In the genomic region with DNA sequence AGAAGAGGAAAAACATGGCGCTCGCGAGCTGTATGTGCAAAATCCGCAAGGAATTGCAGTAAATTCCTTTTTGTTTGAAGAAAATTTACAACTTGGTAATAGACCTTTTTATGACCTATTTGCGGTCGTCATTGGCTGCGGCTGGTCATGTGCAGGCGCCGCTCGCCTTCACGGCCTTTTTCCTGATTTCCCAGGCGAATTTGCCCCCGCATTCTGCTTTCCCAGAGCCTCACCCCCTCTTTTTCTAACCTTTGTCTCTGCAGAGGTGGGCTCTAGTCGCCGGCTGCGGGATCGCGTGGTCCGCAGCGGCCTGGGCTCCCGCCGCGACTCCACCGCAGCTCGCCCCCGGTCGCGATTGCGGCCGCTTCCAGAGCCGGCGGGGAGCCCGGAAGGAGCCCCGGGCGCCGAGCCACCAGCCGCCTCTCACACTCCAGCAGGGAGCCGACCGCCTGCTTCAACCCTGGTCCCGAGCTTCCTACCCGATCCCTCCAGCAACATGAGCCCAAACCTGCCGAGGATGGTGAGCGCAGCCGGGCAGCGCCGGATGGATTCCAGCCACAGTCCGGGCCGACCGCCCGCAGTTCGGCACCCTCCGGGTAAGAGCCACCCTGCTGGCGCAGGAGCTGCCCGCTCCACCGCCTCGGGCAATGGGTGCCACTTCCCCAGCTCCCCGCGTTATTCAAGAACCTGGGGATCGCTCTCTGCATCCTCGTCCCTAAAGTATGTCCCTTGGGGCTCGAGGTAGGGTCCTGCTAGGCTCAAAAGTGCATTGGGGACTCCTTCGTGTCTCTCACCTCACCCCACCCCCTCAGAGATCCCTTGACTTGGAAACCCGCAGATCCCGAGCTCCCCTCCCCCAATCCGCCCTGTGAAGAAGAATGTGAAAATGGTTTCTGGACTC, we compare ENCODE assay signal across 8 mouse cellular contexts. TPM values are rescaled to one million over a fixed set of nuclear protein-coding genes. Genes with fewer than 3 reads are reported as not detected.
DNase-seq lines count a peak whose midpoint lies in the region; ATAC-seq and TF ChIP-seq lines count a peak whose summit lies in the region.
"Had no signal": no experiment of that assay in that cellular context is flagged by ENCODE, and none has a peak within 500 bp of the region (broad histone marks: within the 10 kb centered on the region; RNA-seq: fewer than 3 reads in every experiment).

Hoxd3 (plus strand) TSS at position 207 of the 901 bp plus-strand sequence.
Hoxd4 (plus strand) TSS at position 209 of the 901 bp plus-strand sequence.

- no peak for TF ChIP-seq POLR2A in thymus, adult 2 months (IDR thresholded peaks at IDR 0.05; ENCODE audit: control insufficient read depth, extremely low read depth, insufficient read depth, low read length, poor library complexity)

- H3K9ac ChIP-seq in limb, embryonic 12.5 days (replicated peaks), result peak within 1 kb of the TSS; percentile 60
- peak within 1 kb of the TSS; percentile 57 for H3K9ac ChIP-seq in stomach, embryonic 16.5 days (ENCODE audit: low read length)

- TF ChIP-seq CTCF in thymus, adult 2 months (IDR thresholded peaks at IDR 0.05; ENCODE audit: borderline replicate concordance, control insufficient read depth, extremely low read depth, insufficient read depth, low read length, poor library complexity), result no peak

- H3K9me3 ChIP-seq in limb, embryonic 12.5 days, result no peaks in the 10 kb centered on the region
- H3K9me3 ChIP-seq in stomach, embryonic 16.5 days (replicated peaks; ENCODE audit: control insufficient read depth, low read length), result no peaks in the 10 kb centered on the region

- peak within 1 kb of the TSS; percentile 75 for H3K4me2 ChIP-seq in limb, embryonic 12.5 days
- peak within 1 kb of the TSS; percentile 46 for H3K4me2 ChIP-seq in stomach, embryonic 16.5 days (ENCODE audit: low read depth, low read length)

- peaks cover 85% of the 10 kb centered on the region for H3K27me3 ChIP-seq in limb, embryonic 12.5 days
- H3K27me3 ChIP-seq in stomach, embryonic 16.5 days (ENCODE audit: control insufficient read depth, insufficient read depth, low read length), result peaks cover 90% of the 10 kb centered on the region
- peaks cover 20% of the 10 kb centered on the region for H3K27me3 ChIP-seq in thymus, adult 2 months (ENCODE audit: control insufficient read depth, insufficient read depth, low read length)

- H3K27ac ChIP-seq in brown adipose tissue, adult 24 weeks (replicated peaks; ENCODE audit: low read depth, low read length), result peak within 1 kb of the TSS; percentile 91
- H3K27ac ChIP-seq in limb, embryonic 12.5 days, result peak within 1 kb of the TSS; percentile 79
- H3K27ac ChIP-seq in stomach, embryonic 16.5 days (ENCODE audit: low read length), result no peak within 1 kb of the TSS
- H3K27ac ChIP-seq in thymus, adult 2 months (ENCODE audit: control insufficient read depth, insufficient read depth, low read length), result no peak within 1 kb of the TSS

- peak; percentile 78 for DNase-seq in ZHBTc4 (ENCODE audit: low read depth, low spot score)
- DNase-seq in heart, postnatal 4 days, result peak; percentile 41
- no peak for DNase-seq in cerebellum, adult 11-12 months
- no peak for DNase-seq in thymus, adult 2 months

- peaks cover 2% of the 10 kb centered on the region; the same call in 1 of the 2 replicates for H3K4me1 ChIP-seq in brown adipose tissue, adult 24 weeks (ENCODE audit: control insufficient read depth, insufficient read depth, insufficient read length, low read length)
- H3K4me1 ChIP-seq in limb, embryonic 12.5 days (replicated peaks), result peaks cover 50% of the 10 kb centered on the region
- 0 out of 2 replicates have a peak, but pooled peaks cover 2% of the 10 kb centered on the region for H3K4me1 ChIP-seq in stomach, embryonic 16.5 days (ENCODE audit: control insufficient read depth, insufficient read depth, low read length)
- no peaks in the 10 kb centered on the region for H3K4me1 ChIP-seq in thymus, adult 2 months (replicated peaks; ENCODE audit: control insufficient read depth, insufficient read depth, low read length)

- peak; percentile 53 for ATAC-seq in limb, embryonic 12.5 days (ENCODE audit: insufficient number of reproducible peaks, insufficient read depth, low FRiP score, low TSS enrichment, low read depth)
- ATAC-seq in stomach, embryonic 16.5 days (ENCODE audit: insufficient read depth, low FRiP score), result no peak

- no peaks in the 10 kb centered on the region for H3K36me3 ChIP-seq in limb, embryonic 12.5 days
- no peaks in the 10 kb centered on the region for H3K36me3 ChIP-seq in stomach, embryonic 16.5 days (ENCODE audit: control insufficient read depth, insufficient read depth, low read length)
- no peaks in the 10 kb centered on the region for H3K36me3 ChIP-seq in thymus, adult 2 months (ENCODE audit: control insufficient read depth, insufficient read depth, low read length)

- under 1% methylated on average over 65 of the region's 65 CpGs for WGBS in limb, embryonic 12.5 days
- WGBS in stomach, embryonic 16.5 days, result under 1% methylated on average over 65 of the region's 65 CpGs
- WGBS in thymus, adult 2 months, result 5% methylated on average over 65 of the region's 65 CpGs

- H3K4me3 ChIP-seq in brown adipose tissue, adult 24 weeks (ENCODE audit: insufficient read depth, low read depth, low read length), result peak within 1 kb of the TSS; percentile 77
- peak within 1 kb of the TSS; percentile 55 for H3K4me3 ChIP-seq in limb, embryonic 12.5 days (replicated peaks)
- peak within 1 kb of the TSS; percentile 43 for H3K4me3 ChIP-seq in stomach, embryonic 16.5 days (replicated peaks; ENCODE audit: low read length)
- no peak within 1 kb of the TSS for H3K4me3 ChIP-seq in thymus, adult 2 months (ENCODE audit: control insufficient read depth, insufficient read depth, low read length)

RNA-seq across cellular contexts. Expression of gene Hoxd3, which starts in this region (rescaled TPM):
- not detected in 2 replicates for polyA plus RNA-seq in brown adipose tissue, adult 24 weeks (2012; ENCODE audit: insufficient read depth, insufficient read length, missing spikeins)
- total RNA-seq in heart, postnatal 4 days (2021), result under 1 TPM in 1 of 2 experiments, not detected in 1; 0.11 TPM
- polyA plus RNA-seq in limb, embryonic 12.5 days (2016; fragmentation: Nextera tagmentation; extraction: Ambion mirVana), result 1.4 and 1.5 TPM in 2 replicates
- 7.4 and 9.2 TPM in 2 replicates for polyA plus RNA-seq in stomach, embryonic 16.5 days (2015; fragmentation: Nextera tagmentation; extraction: Ambion mirVana)
- 0.54 and 0.59 TPM in 2 replicates for polyA plus RNA-seq in thymus, adult 2 months (2012; rRNA removed)
- polyA plus RNA-seq: cortical plate, adult 2 months had no signal

RNA-seq across cellular contexts. Expression of gene Hoxd4, which starts in this region (rescaled TPM):
- 1.3 and 2.6 TPM in 2 replicates for polyA plus RNA-seq in brown adipose tissue, adult 24 weeks (2012; ENCODE audit: insufficient read depth, insufficient read length, missing spikeins)
- under 1 TPM; 0.45 TPM for total RNA-seq in heart, postnatal 4 days (2021)
- 0.55 and 0.78 TPM in 2 replicates for polyA plus RNA-seq in limb, embryonic 12.5 days (2016; fragmentation: Nextera tagmentation; extraction: Ambion mirVana)
- polyA plus RNA-seq in stomach, embryonic 16.5 days (2015; fragmentation: Nextera tagmentation; extraction: Ambion mirVana), result 0.29 and 0.39 TPM in 2 replicates
- polyA plus RNA-seq in thymus, adult 2 months (2012; rRNA removed), result 2.1 and 2.3 TPM in 2 replicates
- polyA plus RNA-seq: cortical plate, adult 2 months had no signal

Comparison
In these comparisons a context has a peak if more than half of its experiments do, and no peak if none do; other contexts are left out.
1. Peak in DNase-seq in heart, postnatal 4 days; RNA of the genes that start here not detected or under 1 TPM.
2. H3K27ac ChIP-seq: peak in brown adipose tissue, adult 24 weeks (single experiment) and limb, embryonic 12.5 days (single experiment); none in stomach, embryonic 16.5 days (single experiment) and thymus, adult 2 months (single experiment).